Mouse (Mus musculus) cerebellum, postnatal 10 days (tissue): ENCODE data around the gene Selplg.
A peak's percentile ranks its signal among the peaks of the same experiment; 100 is the strongest.

Experiments used
- DNase-seq, 2 experiments: peaks; one replicate each; pipeline ENCODE4 v3.0.0; 2021; ENCODE audit warnings: mixed read lengths in 2 of 2

Selplg gene

GRCm38 (mm10) chr5:113853541-113853940 is 21.1 kb upstream of the Selplg start:
- no peak for DNase-seq

GRCm38 (mm10) chr5:113852463-113852862 is 20.0 kb upstream of the Selplg start:
- DNase-seq = no peak

- DNase-seq = no peak
These were observed 18.3 kb upstream of the Selplg start for GRCm38 (mm10) chr5:113850680-113851230.

GRCm38 (mm10) chr5:113847636-113848035 is 15.2 kb upstream of the Selplg start:
- DNase-seq = no peak

GRCm38 (mm10) chr5:113846656-113847055 is 14.2 kb upstream of the Selplg start:
- no peak for DNase-seq

GRCm38 (mm10) chr5:113845627-113846026 is 13.2 kb upstream of the Selplg start:
- no peak for DNase-seq

- peak; percentile 85 to 87 for DNase-seq
These were observed 12.3 kb upstream of the Selplg start for GRCm38 (mm10) chr5:113844721-113845120.

GRCm38 (mm10) chr5:113844106-113844505 is 11.7 kb upstream of the Selplg start:
- no peak for DNase-seq

GRCm38 (mm10) chr5:113842906-113843305 is 10.5 kb upstream of the Selplg start:
- no peak for DNase-seq

- no peak for DNase-seq
These were observed 9.8 kb upstream of the Selplg start for GRCm38 (mm10) chr5:113842244-113842643.

- no peak for DNase-seq
These were observed 9.1 kb upstream of the Selplg start for GRCm38 (mm10) chr5:113841243-113842225.

- DNase-seq = no peak
These were observed 8.0 kb upstream of the Selplg start for GRCm38 (mm10) chr5:113840443-113840842.

GRCm38 (mm10) chr5:113836961-113837360 is 4.5 kb upstream of the Selplg start:
- no peak for DNase-seq

- no peak for DNase-seq
These were observed 988 bp upstream of the Selplg start for GRCm38 (mm10) chr5:113833316-113833947.

GRCm38 (mm10) chr5:113831741-113832140 is 703 bp downstream of the Selplg start:
- no peak for DNase-seq

GRCm38 (mm10) chr5:113830796-113831195 is 1.6 kb downstream of the Selplg start:
- no peak for DNase-seq

- DNase-seq = no peak
These were observed 2.2 kb downstream of the Selplg start for GRCm38 (mm10) chr5:113830292-113830643.

- no peak for DNase-seq
These were observed 2.7 kb downstream of the Selplg start for GRCm38 (mm10) chr5:113829566-113830291.

GRCm38 (mm10) chr5:113828481-113828880 is 4.0 kb downstream of the Selplg start:
- DNase-seq = no peak

GRCm38 (mm10) chr5:113827991-113828411 is 4.4 kb downstream of the Selplg start:
- no peak for DNase-seq

- peak in 1 of 2 experiments; percentile 30 for DNase-seq
These were observed 5.8 kb downstream of the Selplg start for GRCm38 (mm10) chr5:113826619-113827018.

- DNase-seq = no peak
These were observed 6.9 kb downstream of the Selplg start for GRCm38 (mm10) chr5:113825558-113825957.

- DNase-seq = no peak
These were observed 8.2 kb downstream of the Selplg start for GRCm38 (mm10) chr5:113824228-113824627.
